Mouse (Mus musculus) ES-Bruce4 (cell line): ENCODE results near the gene Tmco4. TPM values are rescaled to one million over a fixed set of nuclear protein-coding genes. Genes with fewer than 3 reads are reported as not detected.

Experiments
- H3K27ac ChIP-seq: 2 replicates; pipeline ENCODE4 v1.5.1; 2012; ENCODE audit warnings: low read length, inconsistent platforms; ENCODE audit not compliant: insufficient read depth
- H3K27me3 ChIP-seq: 2 replicates; pipeline ENCODE4 v1.6.1; 2012; ENCODE audit warnings: mild to moderate bottlenecking, low read length, inconsistent platforms; ENCODE audit not compliant: control insufficient read depth, poor library complexity, insufficient read depth, severe bottlenecking
- H3K36me3 ChIP-seq: 2 replicates; pipeline ENCODE4 v1.6.1; 2012; ENCODE audit warnings: inconsistent platforms, mild to moderate bottlenecking, low read length, moderate library complexity; ENCODE audit not compliant: control insufficient read depth, poor library complexity, insufficient read depth, severe bottlenecking
- H3K4me1 ChIP-seq: one replicate; pipeline ENCODE4 v1.8.1; 2011; ENCODE audit warnings: low read length; ENCODE audit not compliant: control insufficient read depth, insufficient read depth
- H3K4me3 ChIP-seq: 2 replicates; pipeline ENCODE4 v1.5.1; 2011; ENCODE audit warnings: low read depth, mild to moderate bottlenecking, low read length
- H3K9ac ChIP-seq: 2 replicates; pipeline ENCODE4 v1.6.1; 2012; ENCODE audit warnings: low read depth, mild to moderate bottlenecking, inconsistent platforms; ENCODE audit not compliant: poor library complexity, severe bottlenecking
- H3K9me3 ChIP-seq: replicated peaks from 2 replicates; pipeline ENCODE4 v1.6.1; 2012; ENCODE audit warnings: mild to moderate bottlenecking, low read length, inconsistent platforms; ENCODE audit not compliant: control insufficient read depth, poor library complexity, insufficient read depth, severe bottlenecking
- CTCF ChIP-seq: IDR thresholded peaks from one replicate; pipeline ENCODE4 v1.8.1; 2011; ENCODE audit warnings: low read depth, low read length
- EP300 ChIP-seq: IDR thresholded peaks from 2 replicates; pipeline ENCODE4 v1.6.1; 2011; ENCODE audit warnings: low read depth, low read length; ENCODE audit not compliant: insufficient read depth
- POLR2A ChIP-seq: IDR thresholded peaks from one replicate; pipeline ENCODE4 v1.8.1; 2011; ENCODE audit warnings: low read length; ENCODE audit not compliant: insufficient read depth
- polyA plus RNA-seq: library from polyadenylated mRNA; stranded (reverse); fragments of >200 nt; gene quantifications from 2 replicates; pipeline ENCODE4 v1.2.4, GENCODE M21; 2011; ENCODE audit warnings: low read depth; ENCODE audit not compliant: missing spikeins, insufficient read depth, insufficient read length

Gene Tmco4
- polyA plus RNA-seq, 1 experiment: 3.9 TPM

DNA sequence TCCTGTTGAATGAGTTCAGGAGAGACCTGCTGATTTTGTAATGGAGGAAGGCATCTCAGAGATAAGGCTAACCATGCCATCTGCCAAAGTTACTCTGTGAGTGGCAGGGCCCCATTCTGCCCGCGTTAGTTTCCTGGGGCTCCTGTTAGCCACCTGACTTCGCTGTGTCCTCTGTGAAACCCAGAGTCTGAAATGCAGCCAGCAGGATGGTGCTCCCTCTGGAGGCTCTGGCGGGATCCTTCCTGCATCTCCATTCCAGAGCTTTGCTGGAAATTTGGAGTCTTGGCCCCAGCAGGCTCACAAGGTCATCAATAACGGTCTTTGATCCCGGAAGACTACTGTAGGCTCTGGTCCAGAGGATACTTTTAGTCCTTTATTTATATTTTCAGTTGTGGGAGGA lies 28.7 kb downstream of the Tmco4 start:
- no peak overlapping the region for H3K9ac ChIP-seq
- no peak overlapping the region for H3K4me3 ChIP-seq
- no peaks in the 10 kb centered on the region for H3K9me3 ChIP-seq
- no peak overlapping the region for H3K27ac ChIP-seq
- H3K4me1 ChIP-seq: no peaks in the 10 kb centered on the region
- TF ChIP-seq CTCF (peak; percentile 50), EP300 (no peak), POLR2A (no peak)
- no peaks in the 10 kb centered on the region for H3K36me3 ChIP-seq
- H3K27me3 ChIP-seq: no peaks in the 10 kb centered on the region

DNA sequence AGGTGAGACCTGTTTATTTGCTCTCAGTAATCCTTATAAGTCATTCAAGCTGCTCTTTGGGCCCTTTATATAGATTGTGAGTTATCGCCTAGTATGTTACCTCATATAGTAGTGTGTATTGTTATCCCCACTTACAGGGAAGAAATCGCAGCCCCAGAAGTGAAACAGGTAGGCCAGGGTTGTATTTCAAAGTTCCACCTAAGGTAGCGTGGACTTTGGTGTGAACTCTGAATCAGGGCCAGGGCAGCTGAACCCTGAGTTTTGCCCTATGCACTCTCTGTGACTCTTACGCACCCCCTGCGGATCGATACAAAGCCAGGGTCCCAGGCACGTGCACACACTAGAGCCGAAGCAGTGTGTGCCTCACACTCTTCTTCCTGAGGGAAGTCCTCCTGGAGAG lies 31.4 kb downstream of the Tmco4 start:
- Histone ChIP-seq H3K27ac (no peak overlapping the region), H3K4me1 (peaks cover 1% of the 10 kb centered on the region), H3K27me3 (no peaks in the 10 kb centered on the region), H3K9ac (no peak overlapping the region), H3K4me3 (no peak overlapping the region), H3K36me3 (no peaks in the 10 kb centered on the region), H3K9me3 (no peaks in the 10 kb centered on the region)
- TF ChIP-seq POLR2A: no peak
- TF ChIP-seq CTCF: no peak
- TF ChIP-seq EP300: no peak

DNA sequence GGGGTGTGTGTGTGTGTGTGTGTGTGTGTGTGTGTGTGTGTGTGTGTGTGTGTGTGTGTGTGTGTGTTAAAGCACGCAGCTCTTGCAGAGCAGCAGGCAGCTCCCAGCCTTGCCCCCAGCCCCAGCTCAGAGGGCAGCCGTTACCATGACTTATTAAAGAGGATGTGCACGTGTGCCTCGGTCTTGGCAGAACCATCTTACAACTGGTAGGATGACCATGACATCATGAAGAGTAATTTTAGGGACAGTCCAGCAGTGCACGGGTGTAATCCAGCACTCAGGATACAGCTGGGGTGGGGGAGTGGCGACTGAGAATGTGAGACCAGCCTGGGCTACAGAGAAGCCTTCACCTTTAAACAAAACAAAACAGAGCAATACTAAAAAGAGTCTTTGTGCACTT lies 32.5 kb downstream of the Tmco4 start:
- H3K27me3 ChIP-seq: no peaks in the 10 kb centered on the region
- no peaks in the 10 kb centered on the region for H3K36me3 ChIP-seq
- no peak overlapping the region for H3K9ac ChIP-seq
- peaks cover 1% of the 10 kb centered on the region for H3K4me1 ChIP-seq
- no peak overlapping the region for H3K27ac ChIP-seq
- no peak for TF ChIP-seq CTCF
- no peak for TF ChIP-seq EP300
- no peak for TF ChIP-seq POLR2A
- H3K4me3 ChIP-seq: no peak overlapping the region
- H3K9me3 ChIP-seq: no peaks in the 10 kb centered on the region

DNA sequence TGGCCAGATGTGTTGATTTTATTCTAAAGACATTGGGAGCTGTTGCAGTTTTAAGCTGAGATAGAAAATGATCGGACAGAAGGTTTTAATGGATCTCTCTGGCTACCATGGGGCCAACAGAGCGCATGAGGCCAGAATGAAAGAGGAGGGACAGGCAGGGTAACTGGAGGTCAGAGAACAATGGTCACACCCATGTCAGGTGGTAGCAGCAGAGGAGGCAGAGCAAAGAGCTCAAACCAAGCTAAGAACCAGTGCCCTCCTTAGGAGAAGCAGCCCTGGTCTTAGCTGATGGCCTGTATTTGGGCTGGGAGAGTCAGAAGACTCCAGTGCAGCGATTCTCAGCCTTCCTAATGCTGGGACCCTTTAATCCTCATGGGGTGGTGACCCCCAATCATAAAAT lies 34.7 kb downstream of the Tmco4 start:
- no peak overlapping the region for H3K4me3 ChIP-seq
- H3K9me3 ChIP-seq: no peaks in the 10 kb centered on the region
- H3K36me3 ChIP-seq: no peaks in the 10 kb centered on the region
- H3K9ac ChIP-seq: no peak overlapping the region
- no peak overlapping the region for H3K27ac ChIP-seq
- peaks cover 1% of the 10 kb centered on the region for H3K4me1 ChIP-seq
- H3K27me3 ChIP-seq: no peaks in the 10 kb centered on the region
- TF ChIP-seq CTCF (no peak), EP300 (peak; percentile 61; the same call in 1 of the 2 replicates)

DNA sequence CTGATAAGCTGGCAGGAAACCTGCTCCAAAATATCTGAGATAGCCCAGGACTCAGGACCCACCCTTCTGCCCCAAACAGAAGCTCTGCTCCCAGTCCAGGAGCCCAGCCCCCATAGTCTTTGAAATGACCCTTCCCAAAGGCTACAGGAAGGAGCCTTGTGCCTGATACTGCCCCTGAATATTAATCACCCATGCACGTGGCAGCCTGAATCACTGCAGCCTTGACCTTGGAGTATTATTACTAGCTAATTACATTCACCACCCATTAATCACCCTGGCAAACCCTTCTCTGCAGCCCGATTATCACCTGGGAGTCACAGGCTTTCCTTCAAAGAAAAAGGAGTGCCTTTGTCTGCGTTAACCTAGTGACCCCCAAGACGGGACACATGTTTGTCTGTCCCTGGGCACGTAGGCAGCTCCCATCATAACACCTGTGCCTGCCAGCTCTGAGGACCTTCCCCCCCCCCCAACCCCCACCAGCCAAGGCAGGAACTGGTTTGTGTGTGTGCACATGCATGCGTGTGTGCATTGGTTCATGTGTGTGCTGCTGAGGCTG lies 35.4 kb downstream of the Tmco4 start:
- TF ChIP-seq POLR2A: no peak
- no peak for TF ChIP-seq EP300
- TF ChIP-seq CTCF: no peak
- H3K27ac ChIP-seq: no peak overlapping the region
- no peak overlapping the region for H3K4me3 ChIP-seq
- no peaks in the 10 kb centered on the region for H3K27me3 ChIP-seq
- H3K9me3 ChIP-seq: no peaks in the 10 kb centered on the region
- peaks cover 1% of the 10 kb centered on the region for H3K4me1 ChIP-seq
- H3K36me3 ChIP-seq: no peaks in the 10 kb centered on the region
- H3K9ac ChIP-seq: no peak overlapping the region

DNA sequence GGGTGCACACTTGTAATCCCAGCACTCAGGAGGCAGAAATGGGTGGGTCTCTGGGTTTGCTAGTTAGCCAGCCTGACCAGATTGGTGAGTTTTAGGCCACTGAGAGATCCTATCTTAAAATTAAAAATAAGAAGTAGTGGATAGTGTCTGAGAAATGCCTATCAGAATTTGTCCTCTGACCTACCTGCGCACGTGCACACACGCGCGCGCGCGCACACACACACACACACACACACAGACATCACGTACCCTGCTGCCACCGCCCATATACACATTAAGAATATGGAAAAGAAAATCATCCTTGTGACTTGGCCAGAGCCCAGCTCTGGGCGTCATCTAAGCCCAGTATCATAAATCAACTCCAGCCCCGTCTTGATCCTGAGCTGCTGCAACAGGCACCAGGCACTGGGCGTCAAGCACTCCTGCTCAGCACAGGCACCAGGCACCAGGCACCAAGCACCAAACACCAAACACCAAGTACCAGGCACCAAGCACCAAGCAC lies 38.6 kb downstream of the Tmco4 start:
- Histone ChIP-seq H3K9me3 (no peaks in the 10 kb centered on the region), H3K9ac (no peak overlapping the region), H3K36me3 (no peaks in the 10 kb centered on the region), H3K27me3 (no peaks in the 10 kb centered on the region), H3K4me1 (peaks cover 1% of the 10 kb centered on the region), H3K4me3 (no peak overlapping the region), H3K27ac (no peak overlapping the region)
- TF ChIP-seq CTCF: no peak
- no peak for TF ChIP-seq EP300
- no peak for TF ChIP-seq POLR2A
